Mouse (Mus musculus) thymus, postnatal 25 days (tissue): ENCODE data around the gene Art2b.
"Not testable (repeated sequence)": the region's sequence is repeated elsewhere in the genome, so short reads cannot be mapped to it uniquely, and the experiment has no call there.

ENCODE experiments used
- DNase-seq: peaks from one replicate; pipeline ENCODE4 v3.0.0; 2022

Gene Art2b

GRCm38 (mm10) chr7:101559393-101559792 lies 26.0 kb downstream of the Art2b start:
- DNase-seq, result not testable (repeated sequence)

GRCm38 (mm10) chr7:101557391-101557790 lies 28.0 kb downstream of the Art2b start:
- DNase-seq, result no peak

GRCm38 (mm10) chr7:101555473-101555872 lies 29.9 kb downstream of the Art2b start:
- not testable (repeated sequence) for DNase-seq

- no peak for DNase-seq
Observed at GRCm38 (mm10) chr7:101551530-101551929, 33.9 kb downstream of the Art2b start.

- peak; percentile 33 for DNase-seq
Observed at GRCm38 (mm10) chr7:101550686-101551485, 34.5 kb downstream of the Art2b start.

- DNase-seq, result no peak
Observed at GRCm38 (mm10) chr7:101549266-101549665, 36.1 kb downstream of the Art2b start.

- DNase-seq, result no peak
Observed at GRCm38 (mm10) chr7:101547651-101548050, 37.7 kb downstream of the Art2b start.

- DNase-seq, result no peak
Observed at GRCm38 (mm10) chr7:101541734-101542133, 43.7 kb downstream of the Art2b start.

GRCm38 (mm10) chr7:101541132-101541531 lies 44.3 kb downstream of the Art2b start:
- peak; percentile 70 for DNase-seq

GRCm38 (mm10) chr7:101540684-101541083 lies 44.7 kb downstream of the Art2b start:
- no peak for DNase-seq

GRCm38 (mm10) chr7:101539774-101540173 lies 45.6 kb downstream of the Art2b start:
- DNase-seq, result no peak

GRCm38 (mm10) chr7:101538141-101538933 lies 47.1 kb downstream of the Art2b start:
- peak; percentile 28 for DNase-seq

- no peak for DNase-seq
Observed at GRCm38 (mm10) chr7:101537541-101537940, 47.9 kb downstream of the Art2b start.

- DNase-seq, result no peak
Observed at GRCm38 (mm10) chr7:101535517-101535916, 49.9 kb downstream of the Art2b start.

GRCm38 (mm10) chr7:101535102-101535501 lies 50.3 kb downstream of the Art2b start:
- DNase-seq, result no peak

GRCm38 (mm10) chr7:101534428-101534827 lies 51.0 kb downstream of the Art2b start:
- no peak for DNase-seq
